Mouse (Mus musculus): ENCODE data around the gene Reln. TPM values are rescaled to one million over a fixed set of nuclear protein-coding genes. Genes with fewer than 3 reads are reported as not detected.

The Reln gene
- total and polyA plus RNA-seq, 2 experiments from 2014 or later = 40.5 to 208 TPM

- Histone ChIP-seq H3K4me2 (ENCODE audit: low read depth) (no peak overlapping the region), H3K9me3 (ENCODE audit: low read length) (no peaks in the 10 kb centered on the region), H3K4me1 (ENCODE audit: insufficient read depth) (no peaks in the 10 kb centered on the region), H3K9ac (no peak overlapping the region), H3K36me3 (ENCODE audit: insufficient read depth) (no peaks in the 10 kb centered on the region), H3K27ac (ENCODE audit: low read depth, low read length) (no peak overlapping the region), H3K27me3 (ENCODE audit: insufficient read depth, low read length) (no peaks in the 10 kb centered on the region), H3K4me3 (ENCODE audit: low read depth, low read length) (no peak overlapping the region)
- WGBS = 86% methylated on average over 8 of the region's 8 CpGs
- TF ChIP-seq CTCF (IDR thresholded peaks at IDR 0.05; ENCODE audit: low read depth) = no peak
- no peak for ATAC-seq
- no peak for DNase-seq
Observed at GRCm38 (mm10) chr5:22035201-22035600, 309.3 kb downstream of the Reln start.

- no peak for TF ChIP-seq CTCF (IDR thresholded peaks at IDR 0.05; ENCODE audit: low read depth)
- H3K27ac ChIP-seq (ENCODE audit: low read depth, low read length) = no peak overlapping the region
- 70% methylated on average over 8 of the region's 8 CpGs for WGBS
- H3K4me1 ChIP-seq (ENCODE audit: insufficient read depth) = no peaks in the 10 kb centered on the region
- no peak overlapping the region for H3K9ac ChIP-seq
- ATAC-seq (no peak), DNase-seq (no peak)
- no peak overlapping the region for H3K4me2 ChIP-seq (ENCODE audit: low read depth)
- H3K4me3 ChIP-seq (ENCODE audit: low read depth, low read length) = no peak overlapping the region
- no peaks in the 10 kb centered on the region for H3K27me3 ChIP-seq (ENCODE audit: insufficient read depth, low read length)
- no peaks in the 10 kb centered on the region for H3K36me3 ChIP-seq (ENCODE audit: insufficient read depth)
- no peaks in the 10 kb centered on the region for H3K9me3 ChIP-seq (ENCODE audit: low read length)
Observed at GRCm38 (mm10) chr5:22033039-22033438, 311.5 kb downstream of the Reln start.

- Histone ChIP-seq H3K27me3 (ENCODE audit: insufficient read depth, low read length) (no peaks in the 10 kb centered on the region), H3K4me3 (ENCODE audit: low read depth, low read length) (no peak overlapping the region), H3K36me3 (ENCODE audit: insufficient read depth) (no peaks in the 10 kb centered on the region), H3K4me1 (ENCODE audit: insufficient read depth) (no peaks in the 10 kb centered on the region), H3K9ac (no peak overlapping the region), H3K27ac (ENCODE audit: low read depth, low read length) (no peak overlapping the region), H3K9me3 (ENCODE audit: low read length) (no peaks in the 10 kb centered on the region), H3K4me2 (ENCODE audit: low read depth) (no peak overlapping the region)
- ATAC-seq (no peak), DNase-seq (no peak)
- 24% methylated on average over 7 of the region's 7 CpGs for WGBS
- no peak for TF ChIP-seq CTCF (IDR thresholded peaks at IDR 0.05; ENCODE audit: low read depth)
Observed at GRCm38 (mm10) chr5:22031653-22032052, 312.8 kb downstream of the Reln start.

- 80% methylated on average over 11 of the region's 11 CpGs for whole genome bisulfite sequencing
- H3K36me3 ChIP-seq (ENCODE audit: insufficient read depth) = no peaks in the 10 kb centered on the region
- TF ChIP-seq CTCF (IDR thresholded peaks at IDR 0.05; ENCODE audit: low read depth) = no peak
- H3K27me3 ChIP-seq (ENCODE audit: insufficient read depth, low read length) = no peaks in the 10 kb centered on the region
- no peak overlapping the region for H3K9ac ChIP-seq
- H3K27ac ChIP-seq (ENCODE audit: low read depth, low read length) = no peak overlapping the region
- H3K4me2 ChIP-seq (ENCODE audit: low read depth) = no peak overlapping the region
- no peaks in the 10 kb centered on the region for H3K4me1 ChIP-seq (ENCODE audit: insufficient read depth)
- no peak overlapping the region for H3K4me3 ChIP-seq (ENCODE audit: low read depth, low read length)
- H3K9me3 ChIP-seq (ENCODE audit: low read length) = no peaks in the 10 kb centered on the region
- ATAC-seq = no peak
- no peak for DNase-seq
Observed at GRCm38 (mm10) chr5:22028379-22028778, 316.1 kb downstream of the Reln start.

- H3K4me3 ChIP-seq (ENCODE audit: low read depth, low read length) = no peak overlapping the region
- DNase-seq = no peak
- ATAC-seq = no peak
- H3K4me2 ChIP-seq (ENCODE audit: low read depth) = no peak overlapping the region
- no peaks in the 10 kb centered on the region for H3K9me3 ChIP-seq (ENCODE audit: low read length)
- 86% methylated on average over 6 of the region's 6 CpGs for WGBS
- H3K27me3 ChIP-seq (ENCODE audit: insufficient read depth, low read length) = no peaks in the 10 kb centered on the region
- H3K36me3 ChIP-seq (ENCODE audit: insufficient read depth) = no peaks in the 10 kb centered on the region
- H3K9ac ChIP-seq = no peak overlapping the region
- H3K27ac ChIP-seq (ENCODE audit: low read depth, low read length) = no peak overlapping the region
- no peaks in the 10 kb centered on the region for H3K4me1 ChIP-seq (ENCODE audit: insufficient read depth)
- no peak for TF ChIP-seq CTCF (IDR thresholded peaks at IDR 0.05; ENCODE audit: low read depth)
Observed at GRCm38 (mm10) chr5:22027240-22027875, 317.1 kb downstream of the Reln start.

GRCm38 (mm10) chr5:22025746-22026145 is 318.8 kb downstream of the Reln start:
- ATAC-seq (no peak), DNase-seq (no peak)
- H3K36me3 ChIP-seq (ENCODE audit: insufficient read depth) = no peaks in the 10 kb centered on the region

GRCm38 (mm10) chr5:22024108-22024507 is 320.4 kb downstream of the Reln start:
- Histone ChIP-seq H3K4me1 (ENCODE audit: insufficient read depth) (no peaks in the 10 kb centered on the region), H3K9ac (no peak overlapping the region), H3K27me3 (ENCODE audit: insufficient read depth, low read length) (no peaks in the 10 kb centered on the region), H3K4me2 (ENCODE audit: low read depth) (no peak overlapping the region), H3K27ac (ENCODE audit: low read depth, low read length) (no peak overlapping the region), H3K9me3 (ENCODE audit: low read length) (no peaks in the 10 kb centered on the region), H3K36me3 (ENCODE audit: insufficient read depth) (no peaks in the 10 kb centered on the region), H3K4me3 (ENCODE audit: low read depth, low read length) (no peak overlapping the region)
- no peak for DNase-seq
- no peak for ATAC-seq
- WGBS = 59% methylated on average over 3 of the region's 3 CpGs
- no peak for TF ChIP-seq CTCF (IDR thresholded peaks at IDR 0.05; ENCODE audit: low read depth)

More at GRCm38 (mm10) chr5:22025746-22026145, 318.8 kb downstream of the Reln start:
- no peaks in the 10 kb centered on the region for H3K9me3 ChIP-seq (ENCODE audit: low read length)
- no peaks in the 10 kb centered on the region for H3K4me1 ChIP-seq (ENCODE audit: insufficient read depth)
- no peak for TF ChIP-seq CTCF (IDR thresholded peaks at IDR 0.05; ENCODE audit: low read depth)
- WGBS = 78% methylated on average over 4 of the region's 4 CpGs
- H3K4me3 ChIP-seq (ENCODE audit: low read depth, low read length) = no peak overlapping the region
- no peak overlapping the region for H3K4me2 ChIP-seq (ENCODE audit: low read depth)
- H3K9ac ChIP-seq = no peak overlapping the region
- H3K27me3 ChIP-seq (ENCODE audit: insufficient read depth, low read length) = no peaks in the 10 kb centered on the region
- no peak overlapping the region for H3K27ac ChIP-seq (ENCODE audit: low read depth, low read length)

Data from forebrain, postnatal 0 days (tissue).